Mouse (Mus musculus): ENCODE data around the gene Ezh1.

Ezh1 gene

DNA sequence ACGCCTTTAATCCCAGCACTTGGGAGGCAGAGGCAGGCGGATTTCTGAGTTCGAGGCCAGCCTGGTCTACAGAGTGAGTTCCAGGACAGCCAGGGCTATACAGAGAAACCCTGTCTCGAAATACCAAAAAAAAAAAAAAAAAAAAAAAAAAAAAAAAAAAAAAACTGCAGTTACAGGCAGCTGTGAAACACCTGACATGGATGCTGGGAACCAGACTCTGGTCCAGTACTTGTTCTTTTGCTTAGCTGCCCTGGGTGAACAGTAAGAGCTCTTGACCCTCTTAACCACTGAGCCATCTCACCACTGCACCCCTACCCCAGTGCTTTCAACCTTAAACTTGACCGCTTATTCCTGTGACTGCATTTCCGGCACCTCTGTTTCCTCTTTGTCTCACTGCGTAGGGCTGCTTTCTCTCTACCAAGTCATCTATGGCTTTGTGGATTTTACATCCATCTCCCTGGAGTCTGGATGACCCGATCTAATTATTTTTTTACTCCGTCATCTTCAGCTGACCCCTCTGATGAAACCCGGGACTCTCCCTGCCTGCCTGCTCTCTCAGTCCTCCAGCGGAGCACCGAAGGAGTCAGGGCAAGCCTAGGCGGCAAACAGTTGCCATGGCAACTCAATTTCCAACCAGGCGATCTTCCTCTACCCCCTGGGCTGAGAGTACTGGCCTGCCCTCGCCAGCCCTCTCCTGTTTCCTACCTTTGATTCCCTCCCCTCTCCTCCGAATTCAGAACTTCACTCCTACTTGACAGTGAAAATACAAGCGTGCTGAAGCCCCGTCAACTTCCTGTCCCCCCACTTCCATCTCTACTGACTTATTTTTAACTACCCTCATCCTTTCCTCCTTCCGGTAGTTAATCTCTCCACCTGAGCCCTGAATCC lies 82.7 kb downstream of the Ezh1 start:
- peak; percentile 89 for DNase-seq (ENCODE audit: low read depth, low spot score)

DNA sequence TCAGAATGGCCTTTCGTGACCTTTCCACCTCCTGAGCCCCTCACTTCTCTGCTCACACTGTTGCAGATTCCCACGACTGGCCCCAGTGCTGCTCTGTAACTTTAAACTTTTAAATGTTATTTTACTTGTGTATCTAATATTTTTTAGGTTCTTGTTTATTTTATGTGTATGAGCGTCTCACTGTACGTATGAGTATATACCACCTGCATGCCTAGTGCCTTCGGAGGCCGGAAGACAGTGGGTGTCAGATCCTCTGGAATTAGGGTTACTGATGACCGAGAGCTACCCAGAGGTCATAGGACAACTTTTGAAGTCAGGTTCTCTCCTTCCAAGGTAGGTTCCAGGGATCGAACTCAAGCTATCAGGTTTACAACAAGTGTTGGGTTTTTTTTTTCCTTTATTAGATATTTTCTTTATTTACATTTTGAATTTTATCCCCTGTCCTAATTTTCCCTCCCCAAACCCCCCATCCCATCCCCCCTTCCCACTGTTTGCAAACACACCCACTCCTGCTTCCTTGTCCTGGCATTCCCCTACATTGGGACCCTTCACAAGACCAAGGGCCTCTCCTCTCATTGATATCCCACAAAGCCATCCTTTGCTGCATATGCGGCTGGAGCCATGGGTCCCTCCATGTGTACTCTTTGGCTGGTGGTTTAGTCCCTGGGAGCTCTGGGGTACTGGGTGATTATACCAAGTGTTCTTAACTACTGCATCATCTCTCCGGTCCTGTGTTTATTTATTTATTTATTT lies 83.9 kb downstream of the Ezh1 start:
- no peak for DNase-seq (ENCODE audit: low read depth, low spot score)

All from R1 (cell line).